Mouse (Mus musculus) MEL (cell line): Measurements from ENCODE around the gene Apba2. TPM values are rescaled to one million over a fixed set of nuclear protein-coding genes. Genes with fewer than 3 reads are reported as not detected.

Experiments used
- DNase-seq: peaks from one replicate; pipeline ENCODE4 v3.0.0; 2011; ENCODE audit warnings: low read depth, low spot score
- H3K27ac ChIP-seq: 2 replicates; pipeline ENCODE4 v1.5.1; 2012; ENCODE audit warnings: low read depth, mild to moderate bottlenecking, control low read depth, low read length, moderate library complexity; ENCODE audit not compliant: control insufficient read depth
- H3K27me3 ChIP-seq, 2 experiments: fragments of 150-350 bp in 1 of 2; sonication (generic) in 1 of 2; 2 replicates each; pipeline ENCODE4 v1.6.1; 2012; ENCODE audit warnings: low read length in 2 of 2, mild to moderate bottlenecking in 2 of 2, improper control_type of control experiment in 1 of 2, moderate library complexity in 1 of 2; ENCODE audit not compliant: insufficient read depth in 2 of 2, control insufficient read depth in 1 of 2
- H3K36me3 ChIP-seq, 2 experiments: 2 replicates each; pipeline ENCODE4 v1.6.1; 2012 to 2014; ENCODE audit warnings: low read length in 2 of 2, improper control_type of control experiment in 1 of 2, inconsistent platforms in 1 of 2, mild to moderate bottlenecking in 1 of 2; ENCODE audit not compliant: insufficient read depth in 2 of 2, control insufficient read depth in 1 of 2
- H3K4me1 ChIP-seq, 2 experiments: fragments of 150-350 bp in 1 of 2; sonication (generic) in 1 of 2; 2 replicates each; pipeline ENCODE4 v1.6.1; 2012; ENCODE audit warnings: low read length in 2 of 2, improper control_type of control experiment in 1 of 2, mild to moderate bottlenecking in 1 of 2; ENCODE audit not compliant: insufficient read depth in 2 of 2, control insufficient read depth in 1 of 2
- H3K4me3 ChIP-seq, 2 experiments: fragments of 150-350 bp in 1 of 2; sonication (generic) in 1 of 2; 2 replicates each; pipeline ENCODE4 v1.5.1; 2012; ENCODE audit warnings: low read depth in 2 of 2, low read length in 2 of 2, mild to moderate bottlenecking in 2 of 2, moderate library complexity in 2 of 2, control low read depth in 1 of 2, improper control_type of control experiment in 1 of 2; ENCODE audit not compliant: control insufficient read depth in 1 of 2, insufficient read depth in 1 of 2
- H3K79me2 ChIP-seq: 2 replicates; pipeline ENCODE4 v1.6.1; 2012; ENCODE audit warnings: mild to moderate bottlenecking, low read length, moderate library complexity; ENCODE audit not compliant: control insufficient read depth, poor library complexity, insufficient read depth
- H3K9ac ChIP-seq: 2 replicates; pipeline ENCODE4 v1.6.1; 2012; ENCODE audit warnings: low read depth, mild to moderate bottlenecking, control low read depth, low read length, moderate library complexity; ENCODE audit not compliant: control insufficient read depth, poor library complexity, severe bottlenecking
- H3K9me3 ChIP-seq: fragments of 150-350 bp; sonication (generic); replicated peaks from 2 replicates; pipeline ENCODE4 v1.6.1; 2012; ENCODE audit warnings: mild to moderate bottlenecking, low read length, improper control_type of control experiment, moderate library complexity; ENCODE audit not compliant: insufficient read depth
- CHD1 ChIP-seq: IDR thresholded peaks from 2 replicates; pipeline ENCODE4 v1.6.1; 2012; ENCODE audit warnings: low read depth, mild to moderate bottlenecking, inconsistent platforms, low read length, improper control_type of control experiment
- CHD2 ChIP-seq: IDR thresholded peaks from 2 replicates; pipeline ENCODE4 v1.6.1; 2011; ENCODE audit warnings: low read length, improper control_type of control experiment
- ETS1 ChIP-seq: IDR thresholded peaks from 2 replicates; pipeline ENCODE4 v1.6.1; 2012; ENCODE audit warnings: low read depth, mild to moderate bottlenecking, inconsistent platforms, low read length, improper control_type of control experiment, moderate library complexity
- GABPA ChIP-seq: IDR thresholded peaks from 2 replicates; pipeline ENCODE4 v1.6.1; 2012; ENCODE audit warnings: low read depth, mild to moderate bottlenecking, inconsistent platforms, low read length, improper control_type of control experiment, moderate library complexity
- JUND ChIP-seq: IDR thresholded peaks from 2 replicates; pipeline ENCODE4 v1.6.1; 2011; ENCODE audit warnings: low read depth, mild to moderate bottlenecking, improper control_type of control experiment, low read length
- KAT2A ChIP-seq: conservative IDR thresholded peaks from 2 replicates; pipeline ENCODE4 v1.6.1; 2012; ENCODE audit warnings: low read depth, low read length, improper control_type of control experiment, inconsistent platforms
- MAFK ChIP-seq: IDR thresholded peaks from 2 replicates; pipeline ENCODE4 v1.6.1; 2011; ENCODE audit warnings: low read depth, mild to moderate bottlenecking, low read length, improper control_type of control experiment, borderline replicate concordance
- MAX ChIP-seq: IDR thresholded peaks from 2 replicates; pipeline ENCODE4 v1.6.1; 2011; ENCODE audit warnings: low read length, improper control_type of control experiment
- MAZ ChIP-seq: IDR thresholded peaks from 2 replicates; pipeline ENCODE4 v1.6.1; 2012; ENCODE audit warnings: low read depth, mild to moderate bottlenecking, inconsistent platforms, low read length, improper control_type of control experiment
- MEF2A ChIP-seq: IDR thresholded peaks from 2 replicates; pipeline ENCODE4 v1.6.1; 2014; ENCODE audit warnings: low read depth, mild to moderate bottlenecking, inconsistent platforms, low read length, improper control_type of control experiment; ENCODE audit not compliant: poor library complexity, insufficient replicate concordance, severe bottlenecking; ENCODE audit errors: extremely low read depth
- RAD21 ChIP-seq: IDR thresholded peaks from 2 replicates; pipeline ENCODE4 v1.6.1; 2011; ENCODE audit warnings: mild to moderate bottlenecking, low read depth, low read length, improper control_type of control experiment
- RCOR1 ChIP-seq: IDR thresholded peaks from 2 replicates; pipeline ENCODE4 v1.6.1; 2012; ENCODE audit warnings: low read depth, mild to moderate bottlenecking, inconsistent platforms, low read length, improper control_type of control experiment
- TAL1 ChIP-seq: IDR thresholded peaks from 2 replicates; pipeline ENCODE4 v1.6.1; 2012; ENCODE audit warnings: mild to moderate bottlenecking, inconsistent platforms, low read length, moderate library complexity, mixed read lengths
- TBP ChIP-seq: IDR thresholded peaks from 2 replicates; pipeline ENCODE4 v1.8.0; 2011; ENCODE audit warnings: low read depth, low read length, improper control_type of control experiment
- TCF12 ChIP-seq: IDR thresholded peaks from 2 replicates; pipeline ENCODE4 v1.6.1; 2014; ENCODE audit warnings: low read depth, mild to moderate bottlenecking, inconsistent platforms, low read length, improper control_type of control experiment, moderate library complexity
- UBTF ChIP-seq: IDR thresholded peaks from 2 replicates; pipeline ENCODE4 v1.6.1; 2012; ENCODE audit warnings: low read depth, mild to moderate bottlenecking, inconsistent platforms, low read length, improper control_type of control experiment, moderate library complexity, borderline replicate concordance; ENCODE audit not compliant: insufficient read depth
- USF1 ChIP-seq: IDR thresholded peaks from 2 replicates; pipeline ENCODE4 v1.6.1; 2014; ENCODE audit warnings: low read depth, mild to moderate bottlenecking, inconsistent platforms, low read length, improper control_type of control experiment, moderate library complexity
- ZMIZ1 ChIP-seq: IDR thresholded peaks from 2 replicates; pipeline ENCODE4 v1.6.1; 2012; ENCODE audit warnings: low read depth, mild to moderate bottlenecking, inconsistent platforms, low read length, improper control_type of control experiment, moderate library complexity
- ZNF384 ChIP-seq: IDR thresholded peaks from 2 replicates; pipeline ENCODE4 v1.6.1; 2012; ENCODE audit warnings: low read depth, mild to moderate bottlenecking, inconsistent platforms, low read length, improper control_type of control experiment
- polyA plus RNA-seq, 2 experiments: library from polyadenylated mRNA; stranded (reverse) in 1 of 2; unstranded in 1 of 2; fragments of >175 nt in 1 of 2; fragments of >200 nt in 1 of 2; gene quantifications; 2 replicates each; pipeline versions ENCODE4 v1.2.1 to v1.2.4; 2012; ENCODE audit warnings: low replicate concordance in 2 of 2, low read depth in 1 of 2; ENCODE audit not compliant: insufficient read length in 2 of 2, insufficient read depth in 1 of 2, missing spikeins in 1 of 2
- total RNA-seq: library from RNA; depleted of rRNA; stranded (reverse); fragments of 300-350 nt; gene quantifications from 2 replicates; pipeline ENCODE4 v1.2.3, GENCODE M21; 2012

Apba2 gene
- total and polyA plus RNA-seq, 3 experiments: not detected

GRCm38 (mm10) chr7:64566371-64567243, 65.1 kb downstream of the Apba2 start:
- Histone ChIP-seq H3K27me3 (no peaks in the 10 kb centered on the region), H3K36me3 (no peaks in the 10 kb centered on the region), H3K4me1 (no peaks in the 10 kb centered on the region), H3K79me2 (no peaks in the 10 kb centered on the region), H3K9ac (no peak overlapping the region), H3K27ac (no peak overlapping the region), H3K9me3 (no peaks in the 10 kb centered on the region), H3K4me3 (no peak overlapping the region)
- no peak for TF ChIP-seq UBTF
- TF ChIP-seq MEF2A: no peak
- no peak for TF ChIP-seq RCOR1
- no peak for TF ChIP-seq MAZ
- TF ChIP-seq ZNF384: no peak
- no peak for TF ChIP-seq TBP
- no peak for TF ChIP-seq GABPA
- no peak for TF ChIP-seq USF1
- no peak for TF ChIP-seq MAX
- no peak for TF ChIP-seq ZMIZ1
- DNase-seq: no peak

- H3K4me1 ChIP-seq: no peaks in the 10 kb centered on the region
- no peaks in the 10 kb centered on the region for H3K27me3 ChIP-seq
- DNase-seq: no peak
- H3K79me2 ChIP-seq: no peaks in the 10 kb centered on the region
- TF ChIP-seq RAD21 (no peak), TCF12 (no peak), MAFK (no peak), ETS1 (no peak), ZNF384 (no peak), RCOR1 (no peak)
- H3K4me3 ChIP-seq: no peak overlapping the region
- H3K9me3 ChIP-seq: no peaks in the 10 kb centered on the region
- H3K9ac ChIP-seq: no peak overlapping the region
- no peak overlapping the region for H3K27ac ChIP-seq
- no peaks in the 10 kb centered on the region for H3K36me3 ChIP-seq
Measured at GRCm38 (mm10) chr7:64568722-64569121, 67.2 kb downstream of the Apba2 start.

GRCm38 (mm10) chr7:64569676-64570075, 68.2 kb downstream of the Apba2 start:
- no peak for TF ChIP-seq MAFK
- TF ChIP-seq TAL1: no peak
- no peak for TF ChIP-seq CHD1
- TF ChIP-seq TBP: no peak
- no peak for TF ChIP-seq KAT2A
- no peak for TF ChIP-seq CHD2
- TF ChIP-seq MAX: no peak
- TF ChIP-seq JUND: no peak
- no peak for TF ChIP-seq MAZ
- Histone ChIP-seq H3K4me3 (no peak overlapping the region), H3K9ac (no peak overlapping the region), H3K4me1 (no peaks in the 10 kb centered on the region), H3K27me3 (no peaks in the 10 kb centered on the region), H3K79me2 (no peaks in the 10 kb centered on the region), H3K36me3 (no peaks in the 10 kb centered on the region), H3K9me3 (no peaks in the 10 kb centered on the region), H3K27ac (no peak overlapping the region)
- no peak for DNase-seq
